Mouse (Mus musculus) adrenal gland, postnatal 10 days (tissue): Measurements from ENCODE around the gene Cplx3. TPM values are rescaled to one million over a fixed set of nuclear protein-coding genes. Genes with fewer than 3 reads are reported as not detected.

Source experiments
- DNase-seq: peaks from one replicate; pipeline ENCODE4 v3.0.0; 2021; ENCODE audit warnings: mixed read lengths
- total RNA-seq, 2 experiments: library from RNA; stranded (reverse); gene quantifications; 2 replicates each; pipeline ENCODE4 v1.2.3; 2021

Gene Cplx3
- total RNA-seq, 2 experiments from 2014 or later: not detected

GRCm38 (mm10) chr9:57560263-57560662 is 45.8 kb downstream of the Cplx3 start:
- DNase-seq: no peak

- no peak for DNase-seq
Measured at GRCm38 (mm10) chr9:57559568-57559967, 46.5 kb downstream of the Cplx3 start.

- no peak for DNase-seq
Measured at GRCm38 (mm10) chr9:57558625-57559024, 47.5 kb downstream of the Cplx3 start.

- DNase-seq: no peak
Measured at GRCm38 (mm10) chr9:57557215-57557614, 48.9 kb downstream of the Cplx3 start.

GRCm38 (mm10) chr9:57554753-57555152 is 51.3 kb downstream of the Cplx3 start:
- no peak for DNase-seq

GRCm38 (mm10) chr9:57553119-57553518 is 53.0 kb downstream of the Cplx3 start:
- no peak for DNase-seq

- DNase-seq: peak; percentile 82
Measured at GRCm38 (mm10) chr9:57552139-57552887, 53.8 kb downstream of the Cplx3 start, which contains the start of gene Mpi. TSS of gene Mpi (minus strand) at chr9:57552763.

GRCm38 (mm10) chr9:57550126-57550862 is 55.8 kb downstream of the Cplx3 start:
- DNase-seq: peak; percentile 76

Other genes starting within 250 kb of the Cplx3 start
- 10 to 100 TPM; 13.9 to 21.9 TPM for gene Ppcdc, start 166.2 kb downstream of the Cplx3 start, total RNA-seq
- 10 to 100 TPM; 15.2 to 19.9 TPM for gene Scamp5, start 138.2 kb downstream of the Cplx3 start, total RNA-seq
- gene Rpp25, start 102.3 kb downstream of the Cplx3 start, total RNA-seq: 1 to 10 TPM; 1.8 to 3.6 TPM
- gene Cox5a, start 85.0 kb downstream of the Cplx3 start, total RNA-seq: 1,000 to 10,000 TPM; 1,277 to 1,442 TPM
- 10 to 100 TPM; 19.6 to 23.4 TPM for gene Fam219b, start 68.8 kb downstream of the Cplx3 start, total RNA-seq
- 10 to 100 TPM; 31.1 to 47.1 TPM for gene Mpi, start 53.5 kb downstream of the Cplx3 start, total RNA-seq
- 10 to 100 TPM; 42.9 to 48.5 TPM for gene Scamp2, start 45.3 kb downstream of the Cplx3 start, total RNA-seq
- gene Ulk3, start 16.8 kb downstream of the Cplx3 start, total RNA-seq: 10 to 100 TPM in 1 of 2 experiments, 1 to 10 TPM in 1; 9.2 to 17.0 TPM
- not detected for gene Lman1l, start 14.5 kb upstream of the Cplx3 start, total RNA-seq
- 10 to 100 TPM; 61.5 to 63.7 TPM for gene Csk, start 47.4 kb upstream of the Cplx3 start, total RNA-seq
- 10 to 100 TPM; 14.5 to 36.5 TPM for gene Cyp1a2, start 77.4 kb upstream of the Cplx3 start, total RNA-seq
- under 1 TPM; 0.15 to 0.45 TPM for gene Cyp1a1, start 81.6 kb upstream of the Cplx3 start, total RNA-seq
- 10 to 100 TPM; 11.7 to 12.0 TPM for gene Edc3, start 102.3 kb upstream of the Cplx3 start, total RNA-seq
- 10 to 100 TPM; 65.3 to 79.1 TPM for gene Clk3, start 159.6 kb upstream of the Cplx3 start, total RNA-seq
- 1 to 10 TPM; 3.3 to 4.4 TPM for gene Arid3b, start 230.5 kb upstream of the Cplx3 start, total RNA-seq